ENCODE assay signal across 8 mouse cellular contexts in genomic region chr9:31281011-31281662, GRCm38 (mm10). TPM values are rescaled to one million over a fixed set of nuclear protein-coding genes. Genes with fewer than 3 reads are reported as not detected.
DNase-seq lines count a peak whose midpoint lies in the region; ATAC-seq and TF ChIP-seq lines count a peak whose summit lies in the region.

No protein-coding gene starts in this region.

- peak overlapping the region; percentile 88 for H3K4me3 ChIP-seq in bone marrow, adult 2 months (replicated peaks; ENCODE audit: control insufficient read depth, low read depth, low read length)
- peak overlapping the region; percentile 70 for H3K4me3 ChIP-seq in forebrain, embryonic 11.5 days (ENCODE audit: low read depth, low read length)
- H3K4me3 ChIP-seq in hindbrain, embryonic 11.5 days (ENCODE audit: low read depth, low read length), result peak overlapping the region; percentile 80
- H3K4me3 ChIP-seq in limb, embryonic 12.5 days (replicated peaks), result peak overlapping the region; percentile 81
- peak overlapping the region; percentile 92 for H3K4me3 ChIP-seq in midbrain, embryonic 12.5 days

- peak; percentile 63 for ATAC-seq in forebrain, embryonic 11.5 days (replicated peaks; ENCODE audit: low FRiP score)
- peak; percentile 69 for ATAC-seq in hindbrain, embryonic 11.5 days (ENCODE audit: low FRiP score)
- peak; percentile 57 for ATAC-seq in limb, embryonic 12.5 days (ENCODE audit: insufficient number of reproducible peaks, insufficient read depth, low FRiP score, low TSS enrichment, low read depth)
- ATAC-seq in midbrain, embryonic 12.5 days (ENCODE audit: low FRiP score, low read depth), result peak; percentile 52

- no peaks in the 10 kb centered on the region for H3K9me3 ChIP-seq in forebrain, embryonic 11.5 days (ENCODE audit: control insufficient read depth, low read length)
- no peaks in the 10 kb centered on the region for H3K9me3 ChIP-seq in hindbrain, embryonic 11.5 days (ENCODE audit: control insufficient read depth, low read length)
- no peaks in the 10 kb centered on the region for H3K9me3 ChIP-seq in limb, embryonic 12.5 days
- no peaks in the 10 kb centered on the region for H3K9me3 ChIP-seq in midbrain, embryonic 12.5 days

- no peak for TF ChIP-seq CTCF in bone marrow, adult 2 months (IDR thresholded peaks at IDR 0.05; ENCODE audit: control insufficient read depth, insufficient read depth, low read length)

- H3K36me3 ChIP-seq in forebrain, embryonic 11.5 days (ENCODE audit: control insufficient read depth, insufficient read depth, low read length), result no peaks in the 10 kb centered on the region
- H3K36me3 ChIP-seq in hindbrain, embryonic 11.5 days (ENCODE audit: control insufficient read depth, insufficient read depth, low read length), result no peaks in the 10 kb centered on the region
- H3K36me3 ChIP-seq in limb, embryonic 12.5 days, result peaks cover 4% of the 10 kb centered on the region; the same call in 1 of the 2 replicates
- H3K36me3 ChIP-seq in midbrain, embryonic 12.5 days, result 0 out of 2 replicates have a peak, but pooled peaks cover 5% of the 10 kb centered on the region

- DNase-seq in frontal cortex, postnatal 36 days (ENCODE audit: low spot score in 2 of 2), result peak; percentile 73 to 76
- DNase-seq in frontal cortex, postnatal 25 days (ENCODE audit: low spot score in 2 of 2), result no peak
- peak; percentile 91 for DNase-seq in forebrain, embryonic 11.5 days (ENCODE audit: low spot score)
- no peak for DNase-seq in hindbrain, embryonic 11.5 days (ENCODE audit: low spot score)
- DNase-seq in urinary bladder, postnatal 4 days (ENCODE audit: low spot score in 2 of 2), result peak; percentile 84 to 87

- no peak; the same call in 1 of the 2 replicates for TF ChIP-seq POLR2A in bone marrow, adult 2 months (IDR thresholded peaks at IDR 0.05; ENCODE audit: borderline replicate concordance, control insufficient read depth, low read depth, low read length)

- peak overlapping the region; percentile 98 for H3K27ac ChIP-seq in bone marrow, adult 2 months (ENCODE audit: control insufficient read depth, insufficient read depth, low read depth, low read length, poor library complexity)
- H3K27ac ChIP-seq in forebrain, embryonic 11.5 days (ENCODE audit: low read depth, low read length), result peak overlapping the region; percentile 99
- peak overlapping the region; percentile 100 for H3K27ac ChIP-seq in hindbrain, embryonic 11.5 days (ENCODE audit: low read depth, low read length)
- peak overlapping the region; percentile 99 for H3K27ac ChIP-seq in limb, embryonic 12.5 days
- H3K27ac ChIP-seq in midbrain, embryonic 12.5 days (replicated peaks), result peak overlapping the region; percentile 100

- H3K9ac ChIP-seq in forebrain, embryonic 11.5 days (ENCODE audit: low read length), result peak overlapping the region; percentile 99
- H3K9ac ChIP-seq in hindbrain, embryonic 11.5 days (ENCODE audit: low read depth, low read length), result peak overlapping the region; percentile 90
- H3K9ac ChIP-seq in limb, embryonic 12.5 days (replicated peaks), result peak overlapping the region; percentile 98
- peak overlapping the region; percentile 100 for H3K9ac ChIP-seq in midbrain, embryonic 12.5 days (replicated peaks)

- WGBS in bone marrow, adult 2 months, result 1% methylated on average over 63 of the region's 63 CpGs
- WGBS in forebrain, embryonic 11.5 days, result under 1% methylated on average over 45 of the region's 63 CpGs
- 0% methylated on average over 41 of the region's 63 CpGs for WGBS in hindbrain, embryonic 11.5 days
- WGBS in limb, embryonic 12.5 days, result 2% methylated on average over 59 of the region's 63 CpGs
- under 1% methylated on average over 52 of the region's 63 CpGs for WGBS in midbrain, embryonic 12.5 days

- no peaks in the 10 kb centered on the region for H3K27me3 ChIP-seq in forebrain, embryonic 11.5 days (ENCODE audit: control insufficient read depth, insufficient read depth, low read length)
- H3K27me3 ChIP-seq in hindbrain, embryonic 11.5 days (ENCODE audit: control insufficient read depth, insufficient read depth, low read length), result no peaks in the 10 kb centered on the region
- H3K27me3 ChIP-seq in limb, embryonic 12.5 days, result no peaks in the 10 kb centered on the region
- H3K27me3 ChIP-seq in midbrain, embryonic 12.5 days, result no peaks in the 10 kb centered on the region

- H3K4me2 ChIP-seq in forebrain, embryonic 11.5 days (ENCODE audit: low read depth, low read length, severe bottlenecking), result peak overlapping the region; percentile 72
- H3K4me2 ChIP-seq in hindbrain, embryonic 11.5 days (replicated peaks; ENCODE audit: low read depth, low read length), result peak overlapping the region; percentile 63
- peak overlapping the region; percentile 73 for H3K4me2 ChIP-seq in limb, embryonic 12.5 days
- peak overlapping the region; percentile 71 for H3K4me2 ChIP-seq in midbrain, embryonic 12.5 days (replicated peaks)

- no peaks in the 10 kb centered on the region for H3K4me1 ChIP-seq in bone marrow, adult 2 months (ENCODE audit: control insufficient read depth, insufficient read depth, low read length)
- peaks cover 10% of the 10 kb centered on the region; the same call in 1 of the 2 replicates for H3K4me1 ChIP-seq in forebrain, embryonic 11.5 days (replicated peaks; ENCODE audit: control insufficient read depth, insufficient read depth, low read length)
- H3K4me1 ChIP-seq in hindbrain, embryonic 11.5 days (replicated peaks; ENCODE audit: control insufficient read depth, insufficient read depth, low read length), result peaks cover 2% of the 10 kb centered on the region; the same call in 1 of the 2 replicates
- H3K4me1 ChIP-seq in limb, embryonic 12.5 days (replicated peaks), result peaks cover 26% of the 10 kb centered on the region
- peaks cover 26% of the 10 kb centered on the region for H3K4me1 ChIP-seq in midbrain, embryonic 12.5 days

RNA-seq across cellular contexts. Expression of gene Prdm10, which starts 0.8 kb away (rescaled TPM):
- polyA plus RNA-seq in bone marrow, adult 2 months (2011; ENCODE audit: insufficient read depth, insufficient read length, low replicate concordance, missing spikeins), result 5.0 and 9.6 TPM in 2 replicates
- polyA plus RNA-seq in forebrain, embryonic 11.5 days (2014; fragmentation: Nextera tagmentation; extraction: Ambion mirVana), result 10.1 and 10.4 TPM in 2 replicates
- 6.9 and 7.5 TPM in 2 replicates for polyA plus RNA-seq in hindbrain, embryonic 11.5 days (2014; fragmentation: Nextera tagmentation; extraction: Ambion mirVana)
- 6.3 and 6.4 TPM in 2 replicates for polyA plus RNA-seq in limb, embryonic 12.5 days (2016; fragmentation: Nextera tagmentation; extraction: Ambion mirVana)
- 10.1 and 10.2 TPM in 2 replicates for polyA plus RNA-seq in midbrain, embryonic 12.5 days (2016; fragmentation: Nextera tagmentation; extraction: Ambion mirVana)

Comparison
In these comparisons a context has a peak if more than half of its experiments do, and no peak if none do; other contexts are left out.
1. DNase-seq: peak in frontal cortex, postnatal 36 days (2 of 2), forebrain, embryonic 11.5 days (single experiment) and urinary bladder, postnatal 4 days (2 of 2); none in frontal cortex, postnatal 25 days (0 of 2) and hindbrain, embryonic 11.5 days (single experiment).
2. Peak in every context shown above with its lines, with median percentiles within 50 percentile points of each other: H3K27ac ChIP-seq, H3K4me3 ChIP-seq, ATAC-seq, H3K4me2 ChIP-seq and H3K9ac ChIP-seq.